ENCODE assay signal across 21 mouse cellular contexts in the genomic region with DNA sequence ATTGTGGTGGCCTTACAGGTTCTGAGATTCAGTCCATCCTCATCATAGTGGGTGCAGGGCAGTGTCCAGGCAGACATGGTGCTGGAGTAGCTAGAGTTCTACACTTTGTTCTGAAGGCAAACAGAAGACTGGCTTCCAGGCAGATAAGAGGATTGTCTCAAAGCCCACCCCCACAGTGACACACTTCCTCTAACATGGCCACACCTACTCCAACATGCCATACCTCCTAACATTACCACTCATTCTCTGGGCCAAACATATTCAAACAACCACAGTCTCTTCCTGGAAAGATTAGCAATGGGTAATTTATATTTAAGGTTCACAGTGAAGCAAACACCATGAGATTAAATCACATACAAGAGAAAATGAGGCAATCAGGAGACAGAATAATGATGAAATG.
"Had no signal": no experiment of that assay in that cellular context is flagged by ENCODE, and none has a peak within 500 bp of the region (broad histone marks: within the 10 kb centered on the region; RNA-seq: fewer than 3 reads in every experiment).

No protein-coding gene starts in this region.

- H3K9ac ChIP-seq: liver, embryonic 14.5 days; lung, embryonic 15.5 days; midbrain, embryonic 12.5 days; neural tube, embryonic 13.5 days; neural tube, embryonic 15.5 days had no signal

- H3K9me3 ChIP-seq: lung, embryonic 15.5 days; midbrain, embryonic 10.5 days; midbrain, embryonic 12.5 days; neural tube, embryonic 13.5 days; neural tube, embryonic 15.5 days had no signal

- H3K4me3 ChIP-seq: lung, embryonic 15.5 days; midbrain, embryonic 10.5 days; midbrain, embryonic 12.5 days; neural tube, embryonic 13.5 days; neural tube, embryonic 15.5 days had no signal

- H3K4me2 ChIP-seq: lung, embryonic 15.5 days; midbrain, embryonic 12.5 days; neural tube, embryonic 13.5 days; neural tube, embryonic 15.5 days had no signal

- ATAC-seq: lung, postnatal 0 days; midbrain, embryonic 16.5 days had no signal

- H3K36me3 ChIP-seq: lung, embryonic 15.5 days; midbrain, embryonic 10.5 days; midbrain, embryonic 12.5 days; neural tube, embryonic 13.5 days; neural tube, embryonic 15.5 days had no signal

- DNase-seq: liver; lung, adult 2 months; lung, postnatal 14 days; lung, postnatal 4 days; midbrain, embryonic 14.5 days; retina, postnatal 1 day; right cerebral cortex, adult 18-20 months; right cerebral cortex, postnatal 25 days; right cerebral cortex, postnatal 4 days; spleen, adult 18-20 months; thymus, adult 18-20 months; thymus, postnatal 14 days; thymus, postnatal 36 days had no signal

- H3K27ac ChIP-seq: liver, embryonic 14.5 days; lung, embryonic 15.5 days; midbrain, embryonic 10.5 days; midbrain, embryonic 12.5 days; neural tube, embryonic 13.5 days; neural tube, embryonic 15.5 days had no signal

- H3K4me1 ChIP-seq: lung, embryonic 15.5 days; midbrain, embryonic 12.5 days; neural tube, embryonic 13.5 days; neural tube, embryonic 15.5 days had no signal

- H3K27me3 ChIP-seq: lung, embryonic 15.5 days; midbrain, embryonic 12.5 days; neural tube, embryonic 13.5 days; neural tube, embryonic 15.5 days had no signal
